Mouse (Mus musculus): ENCODE results near the gene Slc22a18. TPM values are rescaled to one million over a fixed set of nuclear protein-coding genes. Genes with fewer than 3 reads are reported as not detected.
"Not testable (repeated sequence)": the region's sequence is repeated elsewhere in the genome, so short reads cannot be mapped to it uniquely, and the experiment has no call there.

Gene Slc22a18
- polyA plus RNA-seq, 2 experiments, result 7.2 to 9.4 TPM

DNA sequence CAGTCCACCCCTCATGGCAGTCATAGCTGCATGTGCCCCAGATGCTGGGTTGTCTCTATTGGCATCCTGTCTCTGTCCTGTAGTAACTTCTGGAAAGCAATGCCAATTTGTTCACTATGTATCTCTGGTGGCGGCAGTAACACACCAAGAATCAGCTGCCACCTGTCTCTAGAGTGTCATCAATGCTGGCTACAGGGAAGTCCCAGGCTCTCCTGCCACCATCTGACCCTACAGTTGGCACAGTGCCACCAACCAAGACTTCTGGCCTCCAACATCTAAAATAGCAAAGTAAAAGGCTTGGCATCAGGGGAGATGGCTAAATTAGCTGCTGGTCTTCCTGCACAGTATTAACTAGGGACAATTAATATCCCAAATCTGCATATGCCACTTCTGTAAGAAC, 58.9 kb downstream of the Slc22a18 start:
- Histone ChIP-seq H3K9ac (replicated peaks) (no peak overlapping the region), H3K27me3 (ENCODE audit: control insufficient read depth, insufficient read depth, low read length) (no peaks in the 10 kb centered on the region), H3K4me2 (ENCODE audit: low read depth) (no peak overlapping the region), H3K27ac (no peak overlapping the region), H3K9me3 (ENCODE audit: control insufficient read depth, low read length) (no peaks in the 10 kb centered on the region), H3K4me3 (ENCODE audit: insufficient read depth in 1 of 2, low read depth in 2 of 2, low read length in 2 of 2) (no peak overlapping the region), H3K36me3 (replicated peaks; ENCODE audit: control insufficient read depth, insufficient read depth, low read depth) (peaks cover 82% of the 10 kb centered on the region), H3K4me1 (replicated peaks; ENCODE audit: control insufficient read depth in 2 of 2, insufficient read depth in 2 of 2, low read length in 1 of 2) (peaks cover 16 to 21% of the 10 kb centered on the region in 2 experiments)
- ATAC-seq (ENCODE audit: insufficient read depth) (no peak), DNase-seq (ENCODE audit: low read depth in 3 of 3, low spot score in 3 of 3) (no peak)
- 71% methylated on average over 1 of the region's 1 CpGs for WGBS (ENCODE audit: insufficient replicate concordance)
- TF ChIP-seq EP300 (IDR thresholded peaks at IDR 0.05; ENCODE audit: low read depth), result no peak
- TF ChIP-seq CTCF (IDR thresholded peaks at IDR 0.05; ENCODE audit: low read depth), result no peak

DNA sequence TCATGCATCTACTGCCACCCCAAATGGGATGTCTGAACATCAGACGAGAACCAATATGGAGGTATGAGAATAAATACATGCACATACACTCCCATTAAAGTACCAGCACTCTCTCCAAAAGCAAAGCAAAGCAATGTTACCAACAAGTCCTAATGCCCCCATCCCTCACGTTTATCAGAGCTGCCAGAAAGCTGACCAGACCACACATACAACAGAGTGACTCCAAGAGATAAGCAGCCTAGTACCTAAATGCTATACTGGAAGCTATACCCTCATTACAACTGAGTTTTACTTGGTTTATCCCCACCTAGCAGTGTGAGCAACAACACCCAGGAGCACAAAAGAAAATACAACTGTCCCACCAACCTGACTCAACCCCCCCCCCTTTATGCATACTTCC, 59.7 kb downstream of the Slc22a18 start:
- Histone ChIP-seq H3K27ac (peak overlapping the region; percentile 60), H3K36me3 (replicated peaks; ENCODE audit: control insufficient read depth, insufficient read depth, low read depth) (peaks cover 84% of the 10 kb centered on the region), H3K4me1 (replicated peaks; ENCODE audit: control insufficient read depth in 2 of 2, insufficient read depth in 2 of 2, low read length in 1 of 2) (peaks cover 19 to 27% of the 10 kb centered on the region in 2 experiments), H3K9ac (replicated peaks) (no peak overlapping the region), H3K27me3 (ENCODE audit: control insufficient read depth, insufficient read depth, low read length) (no peaks in the 10 kb centered on the region), H3K9me3 (ENCODE audit: control insufficient read depth, low read length) (no peaks in the 10 kb centered on the region), H3K4me3 (ENCODE audit: insufficient read depth in 1 of 2, low read depth in 2 of 2, low read length in 2 of 2) (no peak overlapping the region), H3K4me2 (ENCODE audit: low read depth) (peak overlapping the region; percentile 41)
- ATAC-seq (ENCODE audit: insufficient read depth) (peak; percentile 90), DNase-seq (ENCODE audit: low read depth in 3 of 3, low spot score in 3 of 3) (peak; percentile 63 to 65 (median 63))
- WGBS (ENCODE audit: insufficient replicate concordance), result 12% methylated on average over 2 of the region's 2 CpGs
- TF ChIP-seq CTCF (IDR thresholded peaks at IDR 0.05; ENCODE audit: low read depth) (no peak), EP300 (IDR thresholded peaks at IDR 0.05; ENCODE audit: low read depth) (peak; percentile 89)

DNA sequence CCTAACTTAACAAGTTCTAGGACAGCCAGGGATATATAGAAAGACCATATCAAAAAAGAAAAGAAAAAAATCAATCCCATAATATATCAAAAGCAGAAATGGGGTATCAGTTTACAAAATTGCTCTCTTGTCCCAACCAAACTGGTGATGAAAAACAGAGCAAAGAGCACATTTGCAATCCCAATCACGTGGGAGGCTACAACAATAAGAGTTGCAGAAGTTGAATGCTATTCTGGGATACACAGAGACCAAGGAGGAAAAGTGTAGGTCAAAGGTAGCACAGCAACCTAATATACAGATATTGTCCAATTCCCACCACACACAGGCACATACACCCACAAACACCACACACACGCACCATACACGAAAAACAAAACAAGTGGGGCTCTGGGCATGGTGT, 62.7 kb downstream of the Slc22a18 start:
- DNase-seq (ENCODE audit: low read depth in 3 of 3, low spot score in 3 of 3) (no peak), ATAC-seq (ENCODE audit: insufficient read depth) (no peak)
- Histone ChIP-seq H3K9me3 (ENCODE audit: control insufficient read depth, low read length) (no peaks in the 10 kb centered on the region), H3K9ac (replicated peaks) (no peak overlapping the region), H3K4me2 (ENCODE audit: low read depth) (no peak overlapping the region), H3K4me3 (ENCODE audit: insufficient read depth in 1 of 2, low read depth in 2 of 2, low read length in 2 of 2) (no peak overlapping the region), H3K27me3 (ENCODE audit: control insufficient read depth, insufficient read depth, low read length) (no peaks in the 10 kb centered on the region), H3K27ac (no peak overlapping the region), H3K36me3 (replicated peaks; ENCODE audit: control insufficient read depth, insufficient read depth, low read depth) (peaks cover 66% of the 10 kb centered on the region), H3K4me1 (replicated peaks; ENCODE audit: control insufficient read depth in 2 of 2, insufficient read depth in 2 of 2, low read length in 1 of 2) (peaks cover 23 to 28% of the 10 kb centered on the region in 2 experiments)
- TF ChIP-seq CTCF (IDR thresholded peaks at IDR 0.05; ENCODE audit: low read depth), result no peak
- no peak for TF ChIP-seq EP300 (IDR thresholded peaks at IDR 0.05; ENCODE audit: low read depth)
- WGBS (ENCODE audit: insufficient replicate concordance), result 82% methylated on average over 3 of the region's 3 CpGs

DNA sequence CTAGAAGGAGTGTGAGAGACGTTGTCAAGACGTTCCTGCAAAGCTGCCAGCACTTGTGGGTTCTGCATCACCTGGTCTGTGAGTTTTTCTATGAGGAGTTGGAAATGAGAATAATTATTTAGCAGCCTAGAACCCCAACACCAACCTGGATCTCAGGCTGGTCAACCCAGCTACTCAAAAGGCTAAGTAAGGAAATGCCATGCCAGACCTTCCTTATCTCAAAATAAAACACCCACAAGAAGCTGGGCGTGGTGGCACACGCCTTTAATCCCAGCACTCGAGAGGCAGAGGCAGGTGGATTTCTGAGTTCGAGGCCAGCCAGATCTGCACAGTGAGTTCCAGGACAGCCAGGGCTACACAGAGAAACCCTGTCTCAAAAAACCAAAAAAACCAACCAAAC, 64.7 kb downstream of the Slc22a18 start:
- not testable (repeated sequence) for H3K27ac ChIP-seq; H3K9ac ChIP-seq (replicated peaks); H3K4me2 ChIP-seq (ENCODE audit: low read depth); H3K9me3 ChIP-seq (ENCODE audit: control insufficient read depth, low read length); H3K27me3 ChIP-seq (ENCODE audit: control insufficient read depth, insufficient read depth, low read length); H3K4me3 ChIP-seq (ENCODE audit: insufficient read depth in 1 of 2, low read depth in 2 of 2, low read length in 2 of 2)
- TF ChIP-seq EP300 (IDR thresholded peaks at IDR 0.05; ENCODE audit: low read depth), result peak; percentile 7; the same call in 1 of the 2 replicates
- H3K4me1 ChIP-seq (replicated peaks; ENCODE audit: control insufficient read depth in 2 of 2, insufficient read depth in 2 of 2, low read length in 1 of 2), result peaks cover 16 to 27% of the 10 kb centered on the region in 2 experiments
- 39% methylated on average over 6 of the region's 6 CpGs for WGBS (ENCODE audit: insufficient replicate concordance)
- ATAC-seq (ENCODE audit: insufficient read depth) (peak; percentile 24; the same call in 1 of the 2 replicates), DNase-seq (ENCODE audit: low read depth in 3 of 3, low spot score in 3 of 3) (peak in 2 of 3 experiments; percentile 37 to 49)
- peaks cover 52% of the 10 kb centered on the region for H3K36me3 ChIP-seq (replicated peaks; ENCODE audit: control insufficient read depth, insufficient read depth, low read depth)

DNA sequence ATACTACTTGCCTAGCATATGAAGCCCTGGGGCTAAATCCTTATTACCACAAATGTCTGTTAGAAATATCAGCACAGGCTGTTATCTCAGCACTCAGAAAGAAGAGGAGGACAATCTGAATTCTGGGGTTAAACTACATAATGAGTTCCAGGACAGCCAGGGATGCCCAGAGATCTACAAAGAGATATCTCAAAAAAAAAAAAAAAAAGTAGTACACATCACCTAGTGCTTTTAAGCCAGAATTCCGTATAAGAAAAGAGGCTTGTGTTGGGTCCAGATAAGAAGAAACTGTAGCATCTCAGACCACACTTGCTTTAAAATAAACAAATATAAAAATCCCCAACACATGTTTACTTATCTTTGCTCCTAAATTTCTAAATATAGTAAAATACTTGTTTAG, 65.1 kb downstream of the Slc22a18 start:
- no peak for TF ChIP-seq CTCF (IDR thresholded peaks at IDR 0.05; ENCODE audit: low read depth)
- no peak for TF ChIP-seq EP300 (IDR thresholded peaks at IDR 0.05; ENCODE audit: low read depth)
- peaks cover 50% of the 10 kb centered on the region for H3K36me3 ChIP-seq (replicated peaks; ENCODE audit: control insufficient read depth, insufficient read depth, low read depth)
- no peak overlapping the region for H3K27ac ChIP-seq
- H3K4me1 ChIP-seq (replicated peaks; ENCODE audit: control insufficient read depth in 2 of 2, insufficient read depth in 2 of 2, low read length in 1 of 2), result peaks cover 11 to 25% of the 10 kb centered on the region in 2 experiments
- ATAC-seq (ENCODE audit: insufficient read depth) (no peak), DNase-seq (ENCODE audit: low read depth in 3 of 3, low spot score in 3 of 3) (no peak)
- no peaks in the 10 kb centered on the region for H3K9me3 ChIP-seq (ENCODE audit: control insufficient read depth, low read length)
- no peak overlapping the region for H3K4me3 ChIP-seq (ENCODE audit: insufficient read depth in 1 of 2, low read depth in 2 of 2, low read length in 2 of 2)
- no peak overlapping the region for H3K9ac ChIP-seq (replicated peaks)
- H3K4me2 ChIP-seq (ENCODE audit: low read depth), result no peak overlapping the region
- H3K27me3 ChIP-seq (ENCODE audit: control insufficient read depth, insufficient read depth, low read length), result no peaks in the 10 kb centered on the region
- 17% methylated on average over 1 of the region's 1 CpGs for WGBS (ENCODE audit: insufficient replicate concordance)

All from liver, embryonic 14.5 days (tissue).